In genomic region chr14:40948522-40948921, GRCm38 (mm10) we compare ENCODE assay signal across 9 mouse cellular contexts. TPM values are rescaled to one million over a fixed set of nuclear protein-coding genes. Genes with fewer than 3 reads are reported as not detected.
DNase-seq lines count a peak whose midpoint lies in the region; ATAC-seq and TF ChIP-seq lines count a peak whose summit lies in the region.
"Had no signal": no experiment of that assay in that cellular context is flagged by ENCODE, and none has a peak within 500 bp of the region (broad histone marks: within the 10 kb centered on the region; RNA-seq: fewer than 3 reads in every experiment).

No protein-coding gene starts in this region.

- H3K9me3 ChIP-seq in hindbrain, embryonic 11.5 days (ENCODE audit: control insufficient read depth, low read length): no peaks in the 10 kb centered on the region
- H3K9me3 ChIP-seq in hindbrain, postnatal 0 days (ENCODE audit: low read length): no peaks in the 10 kb centered on the region
- H3K9me3 ChIP-seq in intestine, embryonic 15.5 days: no peaks in the 10 kb centered on the region

- H3K27me3 ChIP-seq in hindbrain, embryonic 11.5 days (ENCODE audit: control insufficient read depth, insufficient read depth, low read length): no peaks in the 10 kb centered on the region
- H3K27me3 ChIP-seq in hindbrain, postnatal 0 days (ENCODE audit: insufficient read depth, low read length): no peaks in the 10 kb centered on the region
- no peaks in the 10 kb centered on the region for H3K27me3 ChIP-seq in intestine, embryonic 15.5 days (replicated peaks)

- H3K4me3 ChIP-seq in hindbrain, embryonic 11.5 days (ENCODE audit: low read depth, low read length): no peak overlapping the region
- no peak overlapping the region for H3K4me3 ChIP-seq in hindbrain, postnatal 0 days (ENCODE audit: low read length)
- no peak overlapping the region for H3K4me3 ChIP-seq in intestine, embryonic 15.5 days (replicated peaks)

- H3K36me3 ChIP-seq in hindbrain, embryonic 11.5 days (ENCODE audit: control insufficient read depth, insufficient read depth, low read length): 0 out of 2 replicates have a peak, but pooled peaks cover 5% of the 10 kb centered on the region
- H3K36me3 ChIP-seq in hindbrain, postnatal 0 days (ENCODE audit: insufficient read depth, low read length): no peaks in the 10 kb centered on the region
- no peaks in the 10 kb centered on the region for H3K36me3 ChIP-seq in intestine, embryonic 15.5 days

- no peak overlapping the region for H3K9ac ChIP-seq in hindbrain, embryonic 11.5 days (ENCODE audit: low read depth, low read length)
- no peak overlapping the region for H3K9ac ChIP-seq in hindbrain, postnatal 0 days (replicated peaks; ENCODE audit: low read length)
- no peak overlapping the region for H3K9ac ChIP-seq in intestine, embryonic 15.5 days

- 92% methylated on average over 5 of the region's 5 CpGs for WGBS in hindbrain, embryonic 11.5 days
- WGBS in hindbrain, postnatal 0 days: 90% methylated on average over 5 of the region's 5 CpGs
- 85% methylated on average over 5 of the region's 5 CpGs for WGBS in intestine, embryonic 15.5 days

- no peak for ATAC-seq in hindbrain, embryonic 11.5 days (ENCODE audit: low FRiP score)
- ATAC-seq in hindbrain, postnatal 0 days: no peak
- ATAC-seq in intestine, embryonic 15.5 days: no peak

- no peaks in the 10 kb centered on the region; the same call in 1 of the 2 replicates for H3K4me1 ChIP-seq in hindbrain, embryonic 11.5 days (replicated peaks; ENCODE audit: control insufficient read depth, insufficient read depth, low read length)
- peaks cover 14% of the 10 kb centered on the region; the same call in 1 of the 2 replicates for H3K4me1 ChIP-seq in hindbrain, postnatal 0 days (ENCODE audit: insufficient read depth, low read length)
- peaks cover 26% of the 10 kb centered on the region for H3K4me1 ChIP-seq in intestine, embryonic 15.5 days (replicated peaks)

- H3K4me2 ChIP-seq in hindbrain, embryonic 11.5 days (replicated peaks; ENCODE audit: low read depth, low read length): no peak overlapping the region
- no peak overlapping the region for H3K4me2 ChIP-seq in hindbrain, postnatal 0 days (ENCODE audit: low read depth, low read length)
- H3K4me2 ChIP-seq in intestine, embryonic 15.5 days (replicated peaks): no peak overlapping the region

- no peak for DNase-seq in hindbrain, embryonic 11.5 days (ENCODE audit: low spot score)
- no peak for DNase-seq in hindbrain, postnatal 0 days (ENCODE audit: low spot score)
- peak; percentile 69 for DNase-seq in urinary bladder, postnatal 14 days (ENCODE audit: low spot score)
- DNase-seq in urinary bladder, postnatal 10 days (ENCODE audit: low spot score): no peak
- DNase-seq in B cell, adult 2 months: no peak
- no peak for DNase-seq in frontal cortex, postnatal 10 days (ENCODE audit: low spot score in 2 of 2)
- DNase-seq in ovary, postnatal 14 days (ENCODE audit: low spot score): no peak
- DNase-seq: cerebellum, postnatal 14 days had no signal

- peak overlapping the region; percentile 25; the same call in 1 of the 2 replicates for H3K27ac ChIP-seq in hindbrain, embryonic 11.5 days (ENCODE audit: low read depth, low read length)
- no peak overlapping the region; the same call in 1 of the 2 replicates for H3K27ac ChIP-seq in hindbrain, postnatal 0 days
- peak overlapping the region; percentile 71; the same call in 1 of the 2 replicates for H3K27ac ChIP-seq in intestine, embryonic 15.5 days

- no peak for TF ChIP-seq CTCF in hindbrain, postnatal 0 days (IDR thresholded peaks at IDR 0.05; ENCODE audit: low read depth)

RNA-seq across cellular contexts. Expression of gene Tspan14, which starts 18.1 kb away (rescaled TPM):
- polyA plus RNA-seq in hindbrain, embryonic 11.5 days (2014; fragmentation: Nextera tagmentation; extraction: Ambion mirVana): 96.5 and 105 TPM in 2 replicates
- total RNA-seq in hindbrain, postnatal 0 days (2014; rRNA removed): 38.2 and 39.2 TPM in 2 replicates
- 30.4 and 35.2 TPM in 2 replicates for polyA plus RNA-seq in hindbrain, postnatal 0 days (2015; fragmentation: Nextera tagmentation; extraction: Ambion mirVana)
- 56.8 and 61.0 TPM in 2 replicates for polyA plus RNA-seq in intestine, embryonic 15.5 days (2015; fragmentation: Nextera tagmentation; extraction: Ambion mirVana)

RNA-seq across cellular contexts. Expression of gene Sh2d4b, which starts 55.5 kb away (rescaled TPM):
- 1.4 and 1.5 TPM in 2 replicates for polyA plus RNA-seq in hindbrain, embryonic 11.5 days (2014; fragmentation: Nextera tagmentation; extraction: Ambion mirVana)
- 1.8 and 2.6 TPM in 2 replicates for total RNA-seq in hindbrain, postnatal 0 days (2014; rRNA removed)
- polyA plus RNA-seq in hindbrain, postnatal 0 days (2015; fragmentation: Nextera tagmentation; extraction: Ambion mirVana): 0.54 and 0.63 TPM in 2 replicates
- 0.13 and 0.14 TPM in 2 replicates for polyA plus RNA-seq in intestine, embryonic 15.5 days (2015; fragmentation: Nextera tagmentation; extraction: Ambion mirVana)
